Mouse (Mus musculus) heart, adult 11 months (tissue): Measurements from ENCODE around the gene Nhs.
"Not testable (repeated sequence)": the region's sequence is repeated elsewhere in the genome, so short reads cannot be mapped to it uniquely, and the experiment has no call there.

Experiments
- DNase-seq: peaks from one replicate; pipeline ENCODE4 v3.0.0; 2022

Gene Nhs

DNA sequence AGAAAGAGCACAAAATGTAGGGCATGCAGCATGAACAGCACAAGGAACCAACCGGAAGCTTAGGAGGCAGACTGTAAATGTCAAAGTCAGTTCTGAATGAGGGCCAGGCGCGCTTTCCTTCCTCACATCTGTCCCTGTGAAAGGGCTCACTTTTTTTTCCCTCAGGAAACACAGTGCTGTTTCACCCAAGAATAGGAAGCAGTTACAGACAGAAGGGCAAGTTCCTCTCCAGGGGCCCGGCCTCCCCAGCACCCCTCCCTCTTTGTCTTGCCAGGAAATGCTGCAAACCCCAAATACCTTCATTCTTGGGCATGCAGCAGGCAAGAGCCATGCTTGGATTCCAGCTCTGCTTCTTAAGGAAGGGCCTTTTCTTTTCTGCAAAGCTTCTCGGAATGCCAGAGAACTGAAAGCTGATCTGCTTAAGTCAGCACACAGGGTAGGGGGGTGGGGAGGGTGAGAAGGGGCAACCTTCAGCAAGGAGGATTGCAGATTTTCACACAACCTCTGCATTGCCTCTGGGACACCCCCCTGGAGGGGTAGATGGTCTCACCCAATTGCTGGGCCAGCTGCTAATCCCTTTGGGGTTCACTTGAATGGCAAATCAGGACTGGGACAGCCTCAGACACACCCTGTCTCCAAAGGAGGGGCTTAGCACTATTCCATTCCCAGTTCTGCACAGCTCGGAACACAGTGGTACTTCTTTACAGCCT, 233.4 kb downstream of the Nhs start:
- peak; percentile 87 for DNase-seq

DNA sequence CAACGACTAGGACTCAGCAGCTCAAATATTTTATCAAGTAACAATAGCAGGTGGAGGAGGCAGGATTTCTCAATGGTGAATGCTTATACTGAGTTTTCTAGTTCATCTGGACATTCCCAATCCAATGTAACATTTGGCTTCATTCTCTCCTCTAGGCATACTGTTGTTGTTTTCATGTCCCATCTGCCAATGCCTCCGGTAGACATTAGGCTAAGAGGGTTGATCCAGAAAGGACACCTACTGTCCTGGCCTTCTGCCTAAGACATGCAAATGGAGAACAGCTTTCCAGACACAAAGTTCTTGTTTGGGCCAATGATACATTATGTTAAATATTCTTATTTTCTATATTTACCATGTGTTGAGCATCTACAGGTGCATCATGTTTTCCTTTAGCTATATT, 236.9 kb downstream of the Nhs start:
- no peak for DNase-seq

DNA sequence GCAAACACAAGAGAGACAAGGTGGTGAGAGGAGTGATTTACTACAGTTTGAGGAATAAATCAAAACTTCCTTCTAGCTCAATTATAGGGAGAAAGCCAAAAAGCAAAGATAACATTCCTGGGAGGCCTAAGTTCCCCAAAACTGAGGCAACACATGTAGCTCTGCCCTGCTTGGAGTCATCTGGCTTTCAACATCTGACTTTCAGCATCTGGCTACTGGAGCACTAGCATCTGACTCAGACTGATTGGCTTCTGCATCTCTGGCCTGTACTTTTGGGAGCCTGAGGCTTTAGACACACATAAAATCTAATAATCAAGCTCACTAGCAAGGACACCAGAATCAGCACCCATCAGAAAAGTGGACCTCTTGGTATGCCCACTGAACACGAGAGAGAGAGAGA, 237.9 kb downstream of the Nhs start:
- peak; percentile 91 for DNase-seq

DNA sequence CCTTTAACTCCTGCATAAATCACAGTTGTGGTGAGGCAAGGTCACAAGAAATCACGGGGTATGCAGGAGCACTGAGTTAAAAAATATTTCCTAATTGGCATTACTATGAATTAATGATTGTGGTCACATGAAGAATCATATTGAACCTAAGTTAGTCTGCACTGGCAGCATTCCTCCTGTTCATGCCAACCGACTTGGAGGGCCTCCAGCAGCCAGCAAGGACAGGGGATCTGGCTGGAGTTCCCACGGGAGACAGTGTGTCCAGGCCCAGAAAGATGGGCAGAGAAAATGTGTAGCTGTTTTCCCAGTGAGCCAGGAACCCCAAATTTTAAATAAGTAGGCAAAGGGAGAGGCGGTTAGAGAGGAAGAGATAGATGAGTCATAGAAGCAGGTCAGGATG, 249.6 kb downstream of the Nhs start:
- no peak for DNase-seq

DNA sequence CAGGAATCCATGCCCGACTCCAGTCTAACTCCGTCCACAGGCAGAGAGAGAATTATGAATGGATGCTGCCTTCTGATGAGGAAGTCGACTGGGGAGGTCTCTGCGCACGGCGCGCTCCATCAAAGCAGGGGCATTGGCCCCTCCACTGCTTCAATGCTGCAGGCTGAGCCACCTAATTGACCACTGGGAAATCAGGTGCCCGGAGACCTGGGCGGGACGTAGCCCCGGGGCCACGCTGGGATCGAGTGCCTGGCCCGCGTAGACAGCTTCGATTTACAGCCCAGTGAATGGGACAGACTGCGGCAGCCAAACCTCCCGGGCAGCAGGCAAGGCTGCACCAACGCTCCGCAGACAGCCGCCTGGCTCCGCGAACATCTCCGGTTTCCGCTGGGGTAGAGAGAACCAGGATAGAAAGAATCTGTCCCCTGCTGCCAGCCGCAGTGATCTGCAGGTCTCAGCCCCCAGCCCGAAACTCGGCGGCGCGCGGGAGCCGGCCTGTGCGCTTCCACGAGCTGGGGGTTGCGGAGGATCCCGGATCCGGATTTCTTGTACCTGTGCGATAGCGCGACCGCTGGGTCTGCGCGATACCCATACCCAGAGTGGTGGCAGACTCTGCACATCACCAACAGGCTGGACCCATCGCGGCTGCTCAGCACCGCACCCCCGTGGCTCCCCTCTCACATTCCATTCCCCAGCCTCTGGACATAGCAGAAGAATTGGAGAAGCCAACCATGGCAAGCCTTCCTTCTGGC, 250.7 kb downstream of the Nhs start:
- DNase-seq, result no peak

DNA sequence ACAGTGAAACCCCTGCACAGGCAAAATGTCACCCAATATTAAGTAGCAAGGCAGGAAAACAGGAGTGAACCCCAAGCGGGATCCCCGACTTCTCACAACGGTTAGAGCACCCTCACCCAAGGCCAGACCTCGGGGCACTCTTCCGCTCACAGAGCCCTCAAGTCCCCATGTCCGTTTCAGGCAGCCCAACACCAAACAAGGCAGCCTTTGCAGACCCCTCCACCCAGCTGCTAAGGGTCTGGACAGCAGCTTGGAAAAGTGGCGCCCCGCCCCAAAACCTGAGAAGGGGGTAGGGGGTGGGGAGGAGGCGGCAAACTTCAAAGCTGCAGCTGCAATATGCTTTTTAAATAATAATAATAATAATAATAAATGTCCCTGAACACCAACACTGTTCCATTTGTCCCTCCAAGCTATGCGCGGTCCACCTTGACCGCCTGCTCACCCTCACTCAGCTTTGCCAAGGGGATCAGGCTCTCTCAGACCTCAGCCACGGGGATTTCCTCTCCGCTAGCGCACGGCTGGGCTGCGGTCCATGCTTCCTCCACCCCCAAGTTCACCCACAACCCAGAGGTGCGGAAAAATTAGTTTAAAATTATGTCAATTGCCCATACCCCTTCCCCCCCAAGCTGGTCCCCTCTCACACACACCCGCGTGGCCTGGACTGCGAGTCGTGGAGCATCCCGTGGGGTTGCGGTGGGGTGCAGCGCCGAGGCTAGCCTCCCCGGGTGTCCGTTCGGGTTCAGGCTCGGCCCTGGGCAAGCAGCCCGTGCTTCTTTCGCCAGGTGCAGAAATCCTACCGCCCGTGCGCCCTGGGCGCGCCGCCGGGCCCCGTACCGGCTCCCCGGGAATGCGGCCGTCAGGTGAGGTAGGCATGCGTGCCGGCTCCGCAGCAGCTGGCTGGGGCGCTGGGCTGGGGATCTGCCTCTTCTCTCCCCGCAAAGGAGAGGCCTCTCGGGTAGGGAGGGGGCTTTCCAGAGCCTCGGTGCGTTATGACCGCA, 251.6 kb downstream of the Nhs start:
- DNase-seq, result no peak

DNA sequence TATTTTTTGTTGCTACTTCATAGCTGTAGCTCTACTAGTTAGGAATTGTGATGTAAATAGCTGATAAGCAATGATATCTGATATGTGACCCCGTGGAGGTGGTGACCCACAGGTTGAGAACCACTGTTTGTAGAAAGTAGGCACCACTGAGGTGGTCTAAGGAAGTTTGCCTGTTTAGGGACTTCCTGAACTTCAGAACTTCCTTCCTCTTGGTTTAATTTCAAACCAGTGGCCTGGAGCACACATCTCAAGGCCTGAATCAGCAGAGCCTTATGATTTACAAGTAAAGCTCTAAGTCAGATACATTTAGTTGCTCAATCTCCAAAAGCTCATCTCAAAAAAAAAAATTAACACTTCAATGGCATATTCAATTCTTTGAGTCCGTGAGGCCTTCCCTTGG, 265.1 kb downstream of the Nhs start:
- DNase-seq, result no peak

DNA sequence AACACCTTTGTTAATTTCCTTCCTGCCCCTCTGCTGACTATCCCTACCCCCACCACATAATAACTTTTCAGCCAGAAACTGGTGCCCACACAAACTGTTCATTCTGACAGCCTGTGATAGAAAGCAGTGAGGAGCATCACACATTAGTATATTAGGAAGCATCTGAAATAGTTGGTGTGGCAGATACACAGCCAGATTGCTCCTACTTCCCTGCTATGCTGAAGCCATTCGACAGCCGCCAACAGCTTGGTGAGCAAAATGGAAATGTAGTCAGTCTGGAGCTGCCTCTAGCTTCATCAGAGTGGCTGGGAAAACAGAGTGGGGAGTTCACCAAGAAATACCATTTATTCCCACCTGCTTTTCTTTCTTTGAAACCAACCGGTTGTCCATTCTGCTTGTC, 275.9 kb downstream of the Nhs start:
- DNase-seq, result no peak

DNA sequence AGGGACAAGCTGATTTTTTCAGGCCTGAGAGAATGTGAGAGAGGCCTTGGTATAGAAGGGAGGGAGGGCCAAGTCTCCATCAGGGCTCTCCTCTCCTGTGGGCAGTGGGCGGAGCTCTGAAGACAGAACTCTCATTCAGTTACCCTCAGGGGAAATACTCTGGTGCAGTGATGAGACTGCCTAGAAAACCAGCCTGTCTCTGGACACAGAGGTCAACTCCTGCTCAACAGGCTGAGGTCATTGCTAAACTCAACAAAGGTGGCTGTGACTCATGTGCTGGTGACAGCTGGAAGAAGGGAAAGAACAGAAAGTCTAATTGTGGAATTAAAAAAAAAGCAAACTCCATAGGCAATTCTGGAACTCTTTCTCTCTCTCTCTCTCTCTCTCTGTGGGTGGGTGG, 282.4 kb downstream of the Nhs start:
- DNase-seq, result no peak

DNA sequence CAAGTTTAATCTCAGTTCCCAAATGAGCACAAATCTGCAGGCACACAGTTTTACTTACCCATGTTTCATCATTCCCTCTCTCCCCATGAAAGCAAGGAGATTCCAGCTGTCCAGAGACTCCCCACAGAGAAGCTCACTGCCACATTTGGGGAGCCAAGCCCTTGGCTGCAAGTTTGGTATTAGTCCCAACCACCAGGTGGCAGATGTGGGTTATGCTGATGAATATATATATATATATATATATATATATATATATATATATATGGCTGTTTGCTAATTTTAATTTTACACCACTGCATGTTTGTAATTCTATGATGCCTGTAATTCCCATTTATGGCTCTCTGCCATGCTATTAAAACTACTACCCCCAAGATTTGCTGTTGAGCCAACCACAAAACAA, 286.0 kb downstream of the Nhs start:
- DNase-seq, result no peak

DNA sequence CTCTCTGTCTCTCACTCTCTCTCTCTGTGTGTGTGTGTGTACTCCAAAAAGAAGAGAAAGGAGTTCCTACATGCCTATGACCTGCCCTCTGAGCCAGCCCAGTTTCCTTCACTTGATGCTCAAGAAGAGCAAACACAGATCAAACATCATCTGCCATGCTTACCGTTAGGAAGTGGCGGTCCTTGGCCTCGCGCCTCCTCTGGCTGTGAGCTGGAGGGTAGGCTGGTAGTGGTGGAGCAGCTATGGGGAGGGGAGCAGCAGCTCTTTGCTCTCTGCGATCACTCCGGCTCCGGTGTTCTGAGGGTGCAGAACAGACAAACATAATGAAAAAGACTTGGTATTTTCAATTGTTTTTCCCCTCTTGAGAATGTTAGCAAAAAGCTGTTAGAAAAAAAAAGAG, 288.2 kb downstream of the Nhs start:
- no peak for DNase-seq

DNA sequence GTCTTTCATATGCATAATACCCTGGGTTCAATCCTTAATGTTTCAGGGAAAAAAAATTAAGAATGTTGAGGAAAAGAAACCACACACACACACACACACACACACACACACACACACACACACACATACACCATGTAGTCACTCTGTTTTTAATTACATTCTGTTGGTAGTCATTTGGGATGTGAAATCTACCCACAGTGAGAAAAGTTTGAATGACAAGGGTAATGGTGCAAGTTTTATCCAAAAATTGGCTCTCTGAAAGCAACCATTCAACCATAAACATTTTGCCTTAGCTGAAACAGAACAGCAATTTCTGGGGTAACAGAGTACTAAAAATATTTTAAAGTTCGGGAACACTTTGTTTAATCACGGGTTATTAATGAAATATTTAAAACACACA, 303.9 kb downstream of the Nhs start:
- no peak for DNase-seq

DNA sequence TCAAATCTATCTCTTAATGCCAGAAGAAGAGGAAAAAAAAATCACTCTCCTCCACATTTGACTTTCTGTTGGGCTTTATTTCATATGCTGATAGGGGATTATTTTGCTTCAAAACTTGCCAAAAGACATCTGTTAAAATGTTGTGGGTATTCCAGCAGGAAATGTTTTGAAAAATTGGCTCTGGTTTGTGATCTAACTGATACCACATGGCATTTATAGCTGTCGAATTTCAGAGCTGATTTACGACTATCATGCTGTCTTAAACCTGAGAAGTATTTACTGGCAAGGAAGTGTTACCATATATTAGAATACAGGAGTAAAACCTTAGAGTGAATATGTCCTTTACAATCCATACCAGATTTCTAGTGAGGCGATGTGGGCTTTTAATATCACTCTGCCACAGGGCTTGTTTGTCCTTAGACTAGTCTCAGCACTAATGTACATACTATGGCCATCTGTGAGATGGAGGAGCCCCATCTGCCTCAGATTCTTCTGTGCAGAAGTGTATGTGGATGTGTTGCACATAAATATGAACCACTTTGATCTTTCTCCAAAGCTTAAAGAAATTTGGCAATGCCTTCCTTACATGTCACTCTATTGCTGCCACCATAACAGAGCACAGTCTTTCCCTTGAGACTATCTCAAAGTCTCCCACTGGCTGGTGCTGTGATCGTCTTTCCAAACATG, 305.8 kb downstream of the Nhs start:
- no peak for DNase-seq

DNA sequence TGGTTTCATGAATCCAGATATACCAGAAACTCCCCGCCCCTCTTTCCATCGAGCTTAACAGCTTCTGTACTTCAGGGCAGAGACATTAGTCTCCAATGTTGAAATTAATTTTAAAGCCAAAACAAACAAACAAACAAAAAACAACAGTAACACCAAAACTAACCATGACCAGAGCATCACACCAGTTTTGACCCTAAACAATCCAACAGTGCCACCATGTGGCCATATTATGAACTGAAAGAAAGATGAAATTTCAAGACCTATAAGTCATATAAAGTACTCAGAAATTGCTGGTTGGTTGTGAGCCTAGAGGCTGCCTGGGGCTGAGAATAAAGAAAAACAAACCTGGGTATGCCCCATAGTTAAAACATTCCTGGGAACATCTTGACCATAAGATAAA, 333.3 kb downstream of the Nhs start:
- DNase-seq, result not testable (repeated sequence)

DNA sequence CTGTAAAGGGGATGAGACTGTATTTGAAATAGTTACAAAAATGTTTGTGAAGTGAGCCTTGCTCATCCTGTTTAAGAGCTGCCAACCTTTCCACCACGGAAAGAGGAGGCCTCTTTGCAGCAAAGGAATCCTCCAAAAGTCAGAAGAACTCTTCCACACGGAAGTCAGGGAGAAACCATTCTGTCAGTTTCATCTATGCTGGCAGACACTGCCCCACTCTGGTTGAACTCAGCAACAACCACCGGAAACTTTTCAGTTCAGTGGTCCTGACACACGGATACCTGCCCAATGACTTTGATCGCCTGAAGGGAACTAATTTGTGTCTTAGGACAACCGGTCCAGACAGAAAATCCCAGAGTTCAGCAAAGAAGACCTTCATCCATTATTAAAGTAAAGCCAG, 369.3 kb downstream of the Nhs start:
- DNase-seq, result no peak
